Mouse (Mus musculus): Measurements from ENCODE around the gene Pgbd5.
A peak's percentile ranks its signal among the peaks of the same experiment; 100 is the strongest.

GRCm38 (mm10) chr8:124483356-124484115 lies 44.1 kb upstream of the Pgbd5 start:
- TF ChIP-seq CTCF (conservative IDR thresholded peaks at IDR 0.05; ENCODE audit: low read length) (peak; percentile 94), POU5F1 (IDR thresholded peaks at IDR 0.05; ENCODE audit: borderline replicate concordance, low read length) (no peak), NANOG (IDR thresholded peaks at IDR 0.05; ENCODE audit: borderline replicate concordance, low read length) (no peak)
